Mouse (Mus musculus): ENCODE measurements at regions not wholly inside any gene's neighbourhood (a gene's known extent, or its start where the extent isn't known, plus 50 kb on each side); places are given as distances from the start of the nearest gene placed in this dataset.

GRCm38 (mm10) chr8:17863388-17863787, 1114.7 kb downstream of the Defb40 start:
- TF ChIP-seq POLR2A (IDR thresholded peaks at IDR 0.05; ENCODE audit: low read depth, low read length) (no peak), CTCF (conservative IDR thresholded peaks at IDR 0.05; ENCODE audit: insufficient read depth, insufficient read length, low read depth, low read length) (no peak)
